Mouse (Mus musculus) C2C12 (cell line): ENCODE measurements at regions not wholly inside any gene's neighbourhood (a gene's known extent, or its start where the extent isn't known, plus 50 kb on each side); places are given as distances from the start of the nearest gene placed in this dataset.

Source experiments
- H3K27me3 ChIP-seq: one replicate; pipeline ENCODE4 v1.6.1; 2011; ENCODE audit not compliant: control insufficient read depth, insufficient read depth, insufficient read length
- H3K36me3 ChIP-seq: one replicate; pipeline ENCODE4 v1.6.1; 2011; ENCODE audit not compliant: control insufficient read depth, insufficient read depth
- H3K4me3 ChIP-seq: one replicate; pipeline ENCODE4 v1.5.1; 2011; ENCODE audit warnings: mild to moderate bottlenecking, control low read depth; ENCODE audit not compliant: poor library complexity, insufficient read depth, severe bottlenecking
- H3K79me2 ChIP-seq: one replicate; pipeline ENCODE4 v1.6.1; 2011; ENCODE audit not compliant: control insufficient read depth, insufficient read depth
- H3K79me3 ChIP-seq: one replicate; pipeline ENCODE4 v1.6.1; 2011; ENCODE audit warnings: low read depth, control low read depth
- H3ac ChIP-seq: one replicate; pipeline ENCODE3; 2011; ENCODE audit warnings: low read depth; ENCODE audit not compliant: control insufficient read depth, insufficient read length
- CEBPB ChIP-seq: IDR thresholded peaks from one replicate; pipeline ENCODE4 v1.6.1; 2011; ENCODE audit warnings: low read depth, mild to moderate bottlenecking, control low read depth, moderate library complexity
- CTCF ChIP-seq: IDR thresholded peaks from one replicate; pipeline ENCODE4 v1.5.1; 2011; ENCODE audit not compliant: control insufficient read depth, insufficient read depth, insufficient read length
- FOSL1 ChIP-seq: IDR thresholded peaks from one replicate; pipeline ENCODE4 v1.8.0; 2011; ENCODE audit warnings: mild to moderate bottlenecking, low read length; ENCODE audit not compliant: poor library complexity, insufficient read depth, severe bottlenecking
- MAX ChIP-seq: IDR thresholded peaks from one replicate; pipeline ENCODE4 v1.6.1; 2011; ENCODE audit warnings: mild to moderate bottlenecking, control low read depth
- MYOD1 ChIP-seq: IDR thresholded peaks from one replicate; pipeline ENCODE4 v1.6.1; 2011; ENCODE audit warnings: low read depth; ENCODE audit not compliant: control insufficient read depth, insufficient read length
- MYOG ChIP-seq: IDR thresholded peaks from one replicate; pipeline ENCODE4 v1.6.1; 2011; ENCODE audit not compliant: control insufficient read depth, insufficient read length; ENCODE audit errors: extremely low read depth
- USF1 ChIP-seq: IDR thresholded peaks from one replicate; pipeline ENCODE4 v1.6.1; 2011; ENCODE audit warnings: low read depth, mild to moderate bottlenecking, control low read depth, moderate library complexity

DNA sequence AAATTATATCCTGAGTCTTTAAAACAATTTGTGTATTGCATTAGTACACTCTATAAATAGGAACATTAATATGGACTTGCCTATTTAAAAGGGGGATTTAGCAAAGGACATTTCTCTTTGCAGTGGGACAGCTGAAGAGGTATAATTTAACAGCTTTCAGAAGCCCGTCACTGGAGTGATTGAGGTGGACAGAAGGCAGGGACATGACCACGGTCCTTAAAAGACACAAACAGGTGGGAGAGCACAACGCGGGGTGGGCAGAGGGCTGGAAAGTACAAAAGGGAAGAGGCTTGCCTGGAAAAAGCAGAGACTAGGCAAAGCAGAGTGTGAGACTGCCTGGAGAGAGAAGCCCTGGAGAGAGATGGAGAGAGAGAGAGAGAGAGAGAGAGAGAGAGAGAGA lies 51.9 kb upstream of the Pkhd1 start:
- H3K4me3 ChIP-seq = no peak overlapping the region
- no peaks in the 10 kb centered on the region for H3K36me3 ChIP-seq
- H3K79me2 ChIP-seq = no peaks in the 10 kb centered on the region
- no peaks in the 10 kb centered on the region for H3K27me3 ChIP-seq
- H3ac ChIP-seq = no peak overlapping the region
- H3K79me3 ChIP-seq = no peaks in the 10 kb centered on the region
- TF ChIP-seq FOSL1 (no peak), MYOG (no peak), CTCF (no peak), CEBPB (no peak), USF1 (no peak), MAX (no peak), MYOD1 (peak; percentile 88)

DNA sequence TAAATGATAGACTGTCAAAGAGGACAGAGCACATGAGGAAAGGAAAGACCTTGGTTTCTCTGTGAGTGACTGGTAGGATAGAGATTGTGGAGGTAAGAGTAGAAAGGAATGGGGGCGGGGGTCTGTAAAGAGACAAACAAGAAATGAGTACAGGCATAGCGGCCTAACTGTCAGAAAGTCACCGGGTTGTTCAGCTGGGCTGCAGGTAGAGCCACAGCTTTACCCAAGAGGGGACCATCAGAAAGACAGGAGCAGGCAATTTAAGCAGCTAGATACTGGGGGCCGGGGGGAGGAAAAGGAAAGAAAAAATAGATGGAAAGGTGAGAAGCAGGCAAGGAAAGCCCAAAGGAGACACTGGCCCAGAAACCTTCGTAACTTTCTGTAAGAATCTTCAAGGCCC lies 52.6 kb upstream of the Pkhd1 start:
- Histone ChIP-seq H3K79me2 (no peaks in the 10 kb centered on the region), H3K27me3 (no peaks in the 10 kb centered on the region), H3K79me3 (no peaks in the 10 kb centered on the region), H3K4me3 (peak overlapping the region; percentile 28), H3ac (no peak overlapping the region), H3K36me3 (no peaks in the 10 kb centered on the region)
- no peak for TF ChIP-seq MYOD1
- no peak for TF ChIP-seq FOSL1
- TF ChIP-seq MAX = no peak
- TF ChIP-seq MYOG = no peak
- no peak for TF ChIP-seq USF1
- no peak for TF ChIP-seq CTCF
- TF ChIP-seq CEBPB = no peak

DNA sequence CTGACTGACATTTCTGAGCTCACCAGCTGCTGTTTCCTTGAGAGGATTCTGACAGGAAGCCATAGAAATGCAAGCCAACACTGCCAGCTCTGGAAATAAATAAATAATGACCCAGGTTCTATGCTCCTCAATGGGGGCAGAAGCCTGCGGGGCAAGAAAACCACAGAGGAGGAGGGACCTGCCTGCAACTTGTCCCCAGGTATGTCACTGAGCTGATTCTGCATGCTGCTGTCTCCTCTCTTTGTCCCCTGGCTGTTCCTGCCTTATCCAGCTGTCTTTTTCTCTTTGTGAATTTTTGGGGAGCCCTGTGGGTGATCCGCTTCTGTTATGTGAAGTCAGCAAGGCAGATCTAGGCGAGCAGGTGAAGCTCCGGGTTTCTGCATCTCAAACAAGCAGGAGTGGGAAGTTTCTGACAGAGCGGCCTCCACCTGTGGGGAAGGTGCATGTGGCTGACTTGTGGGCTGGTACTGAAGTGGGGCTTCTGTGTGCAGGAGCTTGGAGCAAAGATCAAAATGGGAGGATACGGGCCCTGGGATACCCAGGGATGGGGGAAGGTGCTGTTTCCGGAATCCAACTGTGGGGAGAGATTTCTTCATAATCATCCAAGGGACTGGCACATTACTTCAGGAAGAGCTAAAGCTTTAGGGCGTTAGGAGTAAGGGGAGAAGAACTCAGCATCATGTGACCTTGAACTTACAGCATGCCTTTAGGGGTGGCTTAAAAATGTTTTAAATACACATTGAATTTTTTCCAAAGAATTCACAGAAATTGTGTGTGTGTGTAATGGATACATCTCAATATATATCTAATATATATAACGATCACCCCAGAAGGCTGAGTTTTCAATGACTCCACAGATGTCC lies 53.3 kb upstream of the Pkhd1 start:
- Histone ChIP-seq H3K79me2 (no peaks in the 10 kb centered on the region), H3K4me3 (peak overlapping the region; percentile 28), H3ac (no peak overlapping the region), H3K79me3 (no peaks in the 10 kb centered on the region), H3K36me3 (no peaks in the 10 kb centered on the region), H3K27me3 (no peaks in the 10 kb centered on the region)
- peak; percentile 61 for TF ChIP-seq USF1
- TF ChIP-seq MAX = no peak

DNA sequence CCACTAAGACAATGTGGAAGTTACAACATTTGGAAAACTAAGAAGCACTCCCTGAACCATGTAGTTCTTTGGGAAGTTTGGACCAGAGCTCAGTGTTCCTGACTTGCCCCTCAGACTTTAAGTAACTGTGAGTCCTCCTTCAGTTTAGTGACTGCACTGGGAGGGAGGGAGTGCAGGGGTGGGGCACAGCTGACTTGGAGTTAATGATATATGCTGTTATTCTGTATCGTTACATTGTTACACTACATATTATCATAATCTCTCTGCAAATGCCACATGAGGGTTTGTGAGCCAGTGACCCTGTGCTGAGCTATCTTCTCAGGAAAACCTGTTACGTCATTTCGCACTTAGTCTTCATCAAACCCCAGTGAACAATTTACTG lies 53.9 kb upstream of the Pkhd1 start:
- Histone ChIP-seq H3K79me2 (no peaks in the 10 kb centered on the region), H3K4me3 (no peak overlapping the region)

GRCm38 (mm10) chr1:20672246-20672645 lies 54.4 kb upstream of the Pkhd1 start:
- Histone ChIP-seq H3K4me3 (no peak overlapping the region), H3K79me2 (no peaks in the 10 kb centered on the region)
- no peak for TF ChIP-seq MYOD1
- TF ChIP-seq FOSL1 = no peak
- no peak for TF ChIP-seq USF1
- no peak for TF ChIP-seq CTCF
- TF ChIP-seq MYOG = no peak
- TF ChIP-seq CEBPB = no peak
- TF ChIP-seq MAX = no peak

More for the DNA sequence above, 53.9 kb upstream of the Pkhd1 start:
- Histone ChIP-seq H3K27me3 (no peaks in the 10 kb centered on the region), H3ac (no peak overlapping the region), H3K36me3 (no peaks in the 10 kb centered on the region), H3K79me3 (no peaks in the 10 kb centered on the region)
- no peak for TF ChIP-seq CTCF
- no peak for TF ChIP-seq CEBPB
- TF ChIP-seq MAX = no peak
- TF ChIP-seq FOSL1 = no peak
- no peak for TF ChIP-seq MYOG

GRCm38 (mm10) chr1:20672951-20673350 lies 55.1 kb upstream of the Pkhd1 start:
- H3K4me3 ChIP-seq = no peak overlapping the region
- H3K79me2 ChIP-seq = no peaks in the 10 kb centered on the region
- no peak for TF ChIP-seq MAX
- TF ChIP-seq USF1 = no peak
- no peak for TF ChIP-seq FOSL1
- TF ChIP-seq MYOD1 = no peak
- TF ChIP-seq CEBPB = no peak
- TF ChIP-seq CTCF = no peak
- no peak for TF ChIP-seq MYOG

More at GRCm38 (mm10) chr1:20672246-20672645, 54.4 kb upstream of the Pkhd1 start:
- Histone ChIP-seq H3K36me3 (no peaks in the 10 kb centered on the region), H3ac (no peak overlapping the region), H3K27me3 (no peaks in the 10 kb centered on the region), H3K79me3 (no peaks in the 10 kb centered on the region)

More at GRCm38 (mm10) chr1:20672951-20673350, 55.1 kb upstream of the Pkhd1 start:
- no peaks in the 10 kb centered on the region for H3K36me3 ChIP-seq
- no peaks in the 10 kb centered on the region for H3K79me3 ChIP-seq
- no peak overlapping the region for H3ac ChIP-seq
- no peaks in the 10 kb centered on the region for H3K27me3 ChIP-seq
